Mouse (Mus musculus): ENCODE data around the gene Adora2a.
A peak's percentile ranks its signal among the peaks of the same experiment; 100 is the strongest.
"Not testable (repeated sequence)": the region's sequence is repeated elsewhere in the genome, so short reads cannot be mapped to it uniquely, and the experiment has no call there.

Gene Adora2a

DNA sequence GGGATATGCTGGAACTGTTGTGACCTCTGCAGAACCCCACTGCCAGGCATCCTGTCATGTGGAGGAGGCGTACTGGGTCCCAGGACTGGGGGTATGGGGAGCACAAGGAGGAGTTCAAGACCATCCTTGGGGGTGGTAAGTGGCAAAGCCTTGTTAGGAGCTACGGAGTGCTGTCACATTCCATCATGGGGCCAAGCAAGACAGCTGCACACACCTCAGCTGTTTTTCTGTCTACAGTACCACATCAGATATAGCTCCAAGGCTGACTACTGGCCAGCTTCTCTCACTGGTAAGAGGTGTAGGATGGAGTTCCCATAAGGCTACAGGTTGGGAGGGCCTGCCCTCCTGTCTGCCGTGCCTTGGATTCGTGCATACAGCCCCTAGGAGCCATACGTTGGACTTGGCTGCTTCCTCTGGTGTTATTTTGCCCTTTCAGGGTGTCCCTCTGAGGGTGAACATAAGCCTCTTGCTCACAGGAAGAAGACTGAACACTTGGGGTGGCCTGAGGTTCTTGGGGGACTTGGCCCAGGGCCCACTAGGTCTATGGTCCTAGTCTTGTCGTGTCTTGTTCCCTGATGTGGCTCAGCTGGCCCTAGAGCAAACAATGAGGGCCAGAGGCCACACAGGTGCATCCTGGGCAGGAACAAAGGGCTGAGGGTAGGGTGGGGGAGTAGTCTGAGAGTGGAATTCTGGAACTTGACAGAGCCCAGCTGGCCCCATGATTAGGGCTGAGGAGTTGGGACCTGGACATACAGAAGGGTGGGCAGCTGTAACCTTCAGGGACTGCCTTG is 2.3 kb upstream of the Adora2a start:
- DNase-seq = no peak

DNA sequence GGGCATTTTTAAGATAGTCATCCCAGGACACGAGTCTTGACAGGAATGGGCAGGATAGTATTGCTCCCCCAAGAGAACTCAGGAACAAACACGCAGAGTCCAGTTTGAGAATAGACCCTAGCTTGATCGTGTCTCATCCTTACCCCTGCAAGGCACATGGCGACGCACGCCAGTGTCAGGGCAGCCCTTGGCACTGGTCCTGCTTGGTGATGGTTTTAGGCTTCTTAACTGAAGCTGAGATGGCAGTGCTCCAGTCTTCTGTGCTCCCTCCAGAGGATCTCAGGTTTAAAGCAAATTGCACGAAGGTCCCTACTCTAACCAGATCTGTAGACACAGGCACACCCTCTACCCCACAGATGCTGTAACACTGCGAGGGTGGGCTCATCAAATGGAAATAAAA is 921 bp upstream of the Adora2a start:
- peak; percentile 31 for DNase-seq

DNA sequence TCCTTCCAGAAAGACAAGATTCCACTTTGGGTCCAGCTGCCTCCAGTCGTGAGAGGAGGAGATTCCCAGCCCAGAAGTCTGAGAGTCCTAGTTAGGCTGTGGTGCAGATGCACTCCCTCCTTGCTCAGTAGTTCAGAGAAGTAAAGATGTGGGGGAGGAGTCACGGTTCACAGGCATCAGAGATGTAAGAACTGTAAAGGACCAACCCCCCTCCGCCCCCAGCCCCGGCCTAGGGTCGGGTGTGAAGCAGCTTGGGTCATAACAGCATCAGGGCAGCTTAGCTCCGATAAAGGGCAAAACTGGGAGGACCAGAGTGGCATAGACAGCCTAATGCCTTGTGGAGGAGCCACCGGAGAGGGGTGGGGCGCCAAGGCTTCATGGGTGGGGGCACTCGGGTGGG is 205 bp upstream of the Adora2a start:
- no peak for DNase-seq

- DNase-seq = peak; percentile 63
Observed at GRCm38 (mm10) chr10:75316908-75317761, 458 bp downstream of the Adora2a start.

DNA sequence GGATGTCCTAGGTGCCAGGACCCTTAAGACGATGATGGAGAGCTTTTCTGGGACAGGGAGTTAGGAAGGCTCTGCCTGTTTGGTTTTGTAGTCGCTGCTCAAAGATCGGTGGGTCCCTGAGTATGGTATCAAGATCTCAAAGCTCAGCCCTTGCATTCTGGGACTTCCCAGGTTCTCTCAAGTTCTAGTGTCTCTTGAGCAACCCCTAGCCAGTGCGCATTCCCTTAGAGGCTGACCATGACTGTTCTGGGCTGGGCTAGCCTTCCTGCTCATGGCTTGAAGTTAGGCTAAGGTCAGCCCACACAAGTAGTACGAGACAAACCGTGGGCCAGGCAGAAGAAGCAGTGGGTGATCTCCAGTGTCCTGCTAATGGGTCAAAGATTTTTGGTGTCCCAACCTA is 1.5 kb downstream of the Adora2a start:
- DNase-seq = no peak

DNA sequence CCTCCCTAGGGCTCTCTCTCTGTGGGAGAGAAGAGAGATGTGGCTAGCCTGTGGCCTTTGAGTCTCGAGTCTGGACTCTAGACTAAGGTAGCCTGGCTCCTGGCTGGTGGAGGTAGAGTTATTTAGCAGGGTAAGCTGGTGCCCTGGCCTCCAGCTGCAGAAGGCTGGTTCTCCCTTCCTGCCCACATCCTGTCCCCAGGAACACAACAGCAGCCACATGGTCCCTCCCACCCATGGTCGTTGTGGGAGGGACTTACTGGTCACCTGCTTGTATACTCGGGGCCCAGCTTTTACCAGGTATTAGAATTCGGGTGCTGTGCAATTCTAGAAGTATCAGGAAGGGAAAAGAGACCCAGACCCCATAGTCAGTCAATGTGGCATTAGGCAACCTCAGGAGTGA is 3.6 kb downstream of the Adora2a start:
- no peak for DNase-seq

DNA sequence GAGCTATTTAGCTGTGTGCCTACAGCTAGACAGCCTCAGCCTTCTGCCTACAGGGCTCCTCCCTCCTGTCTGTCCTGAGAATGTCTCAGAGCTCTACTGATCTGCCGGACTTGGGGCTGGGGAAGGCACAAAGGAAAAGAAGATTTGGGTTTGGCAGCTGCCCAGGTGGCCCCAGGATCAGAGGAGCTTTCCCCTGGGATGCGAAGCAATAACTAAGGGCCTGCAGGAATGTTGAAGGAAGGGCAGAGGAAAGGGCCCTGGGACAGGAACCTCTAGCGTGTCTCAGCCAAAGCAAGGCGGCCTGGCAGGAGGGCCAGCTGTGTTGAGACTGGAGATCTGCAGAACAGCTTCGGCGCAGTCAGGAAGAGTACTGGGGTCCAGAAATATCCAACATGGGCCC is 6.3 kb downstream of the Adora2a start:
- no peak for DNase-seq

DNA sequence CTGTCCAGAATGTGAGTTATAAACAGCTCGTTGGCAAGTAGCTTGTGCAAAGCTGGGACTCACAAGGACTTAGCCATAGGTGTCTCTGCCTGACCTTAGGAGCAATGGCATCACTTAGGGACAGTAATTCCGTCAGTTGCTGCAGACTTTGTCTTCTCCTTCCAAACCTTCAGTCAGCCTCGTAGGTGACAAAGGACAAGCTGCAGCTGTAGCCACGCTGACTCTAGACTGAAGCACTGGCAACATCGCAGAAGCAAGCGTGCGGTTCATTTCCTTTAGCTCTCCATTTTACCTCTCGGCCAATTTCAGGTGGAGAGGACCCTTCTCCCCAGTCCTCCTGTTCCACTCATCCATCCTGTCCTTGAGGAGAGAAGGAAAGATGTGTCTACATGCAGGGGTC is 7.3 kb downstream of the Adora2a start:
- DNase-seq = no peak

GRCm38 (mm10) chr10:75324391-75324790 is 7.7 kb downstream of the Adora2a start:
- DNase-seq = no peak

DNA sequence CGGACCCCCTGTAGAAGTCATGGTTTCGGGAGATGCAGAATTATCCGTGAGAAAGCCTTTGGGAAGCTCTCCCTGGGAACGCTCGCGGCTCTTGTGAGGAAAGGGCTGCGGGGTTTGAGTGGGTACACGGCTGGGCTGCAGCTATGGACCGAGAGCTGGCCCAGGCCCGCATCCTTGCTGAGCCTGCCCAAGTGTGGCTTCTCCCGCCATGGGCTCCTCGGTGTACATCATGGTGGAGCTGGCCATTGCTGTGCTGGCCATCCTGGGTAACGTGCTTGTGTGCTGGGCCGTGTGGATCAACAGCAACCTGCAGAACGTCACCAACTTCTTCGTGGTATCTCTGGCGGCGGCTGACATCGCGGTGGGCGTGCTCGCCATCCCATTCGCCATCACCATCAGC is 9.1 kb downstream of the Adora2a start:
- DNase-seq = no peak

- DNase-seq = no peak
Observed at GRCm38 (mm10) chr10:75326553-75326952, 9.9 kb downstream of the Adora2a start.

GRCm38 (mm10) chr10:75327081-75327480 is 10.4 kb downstream of the Adora2a start:
- DNase-seq = no peak

- DNase-seq = no peak
Observed at GRCm38 (mm10) chr10:75328201-75328704, 11.6 kb downstream of the Adora2a start.

DNA sequence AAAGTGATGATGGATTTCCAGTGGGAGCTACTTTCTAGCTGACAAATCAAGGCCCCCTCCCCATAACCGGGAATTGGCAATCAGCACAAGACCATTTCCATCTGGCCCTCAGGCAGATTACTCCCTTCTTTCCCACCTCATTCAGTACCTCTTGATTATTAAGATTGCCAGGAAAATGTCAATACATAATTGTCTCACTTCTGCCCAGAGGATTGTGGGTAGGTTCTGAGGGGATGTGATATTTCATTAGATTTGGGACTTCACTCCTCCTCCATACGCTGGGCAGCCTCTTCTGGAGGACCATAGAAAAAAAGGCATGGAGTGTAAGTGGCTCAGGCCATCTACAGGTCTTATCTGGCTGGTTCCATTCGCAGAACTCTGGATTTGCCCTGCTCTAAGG is 15.6 kb downstream of the Adora2a start:
- no peak for DNase-seq

DNA sequence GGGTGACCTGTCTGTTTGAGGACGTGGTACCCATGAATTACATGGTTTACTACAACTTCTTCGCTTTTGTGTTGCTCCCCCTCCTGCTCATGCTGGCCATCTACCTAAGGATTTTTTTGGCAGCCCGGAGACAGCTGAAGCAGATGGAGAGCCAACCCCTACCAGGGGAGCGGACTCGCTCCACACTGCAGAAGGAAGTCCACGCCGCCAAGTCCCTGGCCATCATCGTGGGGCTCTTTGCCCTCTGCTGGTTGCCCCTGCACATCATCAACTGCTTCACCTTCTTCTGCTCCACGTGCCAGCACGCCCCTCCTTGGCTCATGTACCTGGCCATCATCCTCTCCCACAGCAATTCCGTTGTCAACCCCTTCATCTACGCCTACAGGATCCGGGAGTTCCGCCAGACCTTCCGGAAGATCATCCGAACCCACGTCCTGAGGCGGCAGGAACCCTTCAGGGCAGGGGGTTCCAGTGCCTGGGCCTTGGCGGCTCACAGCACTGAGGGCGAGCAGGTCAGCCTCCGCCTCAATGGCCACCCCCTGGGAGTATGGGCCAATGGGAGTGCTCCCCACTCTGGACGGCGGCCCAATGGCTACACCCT is 16.6 kb downstream of the Adora2a start:
- no peak for DNase-seq

GRCm38 (mm10) chr10:75334175-75334574 is 17.5 kb downstream of the Adora2a start:
- DNase-seq = no peak

GRCm38 (mm10) chr10:75335075-75335474 is 18.4 kb downstream of the Adora2a start:
- no peak for DNase-seq

GRCm38 (mm10) chr10:75337231-75337630 is 20.6 kb downstream of the Adora2a start:
- no peak for DNase-seq

- no peak for DNase-seq
Observed at GRCm38 (mm10) chr10:75338852-75339251, 22.2 kb downstream of the Adora2a start.

- no peak for DNase-seq
Observed at GRCm38 (mm10) chr10:75339377-75339776, 22.7 kb downstream of the Adora2a start.

DNA sequence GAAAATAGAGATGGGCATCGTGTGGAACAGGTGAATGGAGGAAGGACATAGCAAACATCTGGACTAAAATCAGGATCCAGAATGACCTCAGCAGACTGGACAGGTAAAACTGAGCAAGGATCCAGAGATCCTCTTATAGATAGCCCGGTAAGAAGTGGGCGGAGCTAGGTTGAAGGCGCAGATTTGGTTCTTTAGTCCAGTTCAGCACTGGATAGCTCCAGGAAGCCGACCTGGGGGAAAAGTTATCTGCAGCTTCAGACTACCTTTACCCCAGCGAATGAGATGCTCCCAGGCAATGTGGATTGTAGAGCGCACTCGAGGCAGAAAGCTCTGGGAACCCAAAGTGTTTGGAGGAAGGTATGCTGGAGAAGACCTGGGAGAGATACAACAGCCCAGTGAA is 25.3 kb downstream of the Adora2a start:
- no peak for DNase-seq

DNA sequence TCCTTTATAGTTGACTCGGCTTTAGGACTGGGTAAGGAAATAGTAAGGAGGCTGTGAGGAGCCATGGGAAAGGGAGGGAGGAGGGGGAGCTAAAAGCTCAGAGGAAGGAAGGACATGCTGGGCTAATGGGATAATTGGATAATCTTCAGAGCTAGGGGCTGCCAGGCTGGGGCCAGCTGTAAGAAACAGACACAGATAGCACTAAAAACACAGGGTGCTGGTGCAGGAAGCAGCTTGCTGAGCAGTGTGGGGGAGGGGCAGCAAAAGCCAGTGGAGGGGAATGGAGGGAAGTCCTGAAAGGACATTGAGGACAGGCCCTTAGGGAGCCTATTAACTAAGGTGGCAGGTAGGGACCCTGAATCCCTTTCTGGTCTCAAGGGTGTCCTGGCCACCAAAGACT is 27.9 kb downstream of the Adora2a start:
- not testable (repeated sequence) for DNase-seq

GRCm38 (mm10) chr10:75345265-75345664 is 28.6 kb downstream of the Adora2a start:
- DNase-seq = no peak

DNA sequence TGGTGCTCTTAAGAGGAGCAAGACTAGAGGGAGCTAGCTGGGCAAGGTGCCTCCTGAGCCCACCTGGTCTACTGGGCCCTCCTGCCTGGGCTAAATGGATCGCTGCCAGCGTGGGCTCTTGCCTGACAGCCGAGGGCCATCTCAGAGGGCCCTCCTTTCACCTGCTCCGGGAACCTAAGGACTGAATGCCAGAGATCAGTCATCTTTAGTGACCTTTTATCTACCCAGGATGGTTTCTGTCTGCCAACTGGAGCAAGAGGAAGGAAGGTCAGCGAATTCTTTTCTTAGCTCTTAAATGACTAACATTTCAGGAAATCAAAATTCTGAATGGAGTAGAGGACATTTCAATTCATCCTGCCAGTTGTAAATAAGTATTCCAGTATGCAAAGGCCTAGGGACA is 33.9 kb downstream of the Adora2a start:
- DNase-seq = no peak

Measured in right cerebral cortex, postnatal 14 days (tissue).